Mouse (Mus musculus) testis, adult 2 months (tissue): Measurements from ENCODE around the gene Slc2a3. TPM values are rescaled to one million over a fixed set of nuclear protein-coding genes. Genes with fewer than 3 reads are reported as not detected.
"Not testable (repeated sequence)": the region's sequence is repeated elsewhere in the genome, so short reads cannot be mapped to it uniquely, and the experiment has no call there.

Experiments
- H3K27ac ChIP-seq: fragments of 200-500 bp; 2 replicates; pipeline ENCODE4 v1.5.1; 2012; ENCODE audit warnings: low read depth, low read length; ENCODE audit not compliant: control insufficient read depth, insufficient read depth
- H3K27me3 ChIP-seq: fragments of 200-500 bp; 2 replicates; pipeline ENCODE4 v1.6.1; 2012; ENCODE audit warnings: mild to moderate bottlenecking, low read length, moderate library complexity; ENCODE audit not compliant: control insufficient read depth, insufficient read depth
- H3K36me3 ChIP-seq: fragments of 200-500 bp; 2 replicates; pipeline ENCODE4 v1.6.1; 2012; ENCODE audit warnings: mild to moderate bottlenecking, low read length; ENCODE audit not compliant: control insufficient read depth, insufficient read depth
- H3K4me1 ChIP-seq: fragments of 200-500 bp; 2 replicates; pipeline ENCODE4 v1.6.1; 2012; ENCODE audit warnings: low read length; ENCODE audit not compliant: control insufficient read depth, insufficient read depth
- H3K4me3 ChIP-seq: fragments of 200-500 bp; 2 replicates; pipeline ENCODE4 v1.5.1; 2012; ENCODE audit warnings: low read depth, mild to moderate bottlenecking, low read length, moderate library complexity, mixed read lengths; ENCODE audit not compliant: control insufficient read depth
- CTCF ChIP-seq: fragments of 200-500 bp; IDR thresholded peaks from 2 replicates; pipeline ENCODE4 v1.5.1; 2012; ENCODE audit warnings: low read depth, mild to moderate bottlenecking, inconsistent platforms, low read length, moderate library complexity; ENCODE audit not compliant: control insufficient read depth, insufficient read depth, insufficient replicate concordance
- POLR2A ChIP-seq: fragments of 200-500 bp; IDR thresholded peaks from 2 replicates; pipeline ENCODE4 v1.6.1; 2012; ENCODE audit warnings: low read depth, mild to moderate bottlenecking, inconsistent platforms, low read length, moderate library complexity; ENCODE audit not compliant: control insufficient read depth
- polyA plus RNA-seq: library from polyadenylated mRNA; depleted of rRNA; stranded (reverse); fragments of >200 nt; gene quantifications from 2 replicates; pipeline ENCODE4 v1.2.3, GENCODE M21; 2012

The Slc2a3 gene
- polyA plus RNA-seq, 1 experiment: 947 TPM

DNA sequence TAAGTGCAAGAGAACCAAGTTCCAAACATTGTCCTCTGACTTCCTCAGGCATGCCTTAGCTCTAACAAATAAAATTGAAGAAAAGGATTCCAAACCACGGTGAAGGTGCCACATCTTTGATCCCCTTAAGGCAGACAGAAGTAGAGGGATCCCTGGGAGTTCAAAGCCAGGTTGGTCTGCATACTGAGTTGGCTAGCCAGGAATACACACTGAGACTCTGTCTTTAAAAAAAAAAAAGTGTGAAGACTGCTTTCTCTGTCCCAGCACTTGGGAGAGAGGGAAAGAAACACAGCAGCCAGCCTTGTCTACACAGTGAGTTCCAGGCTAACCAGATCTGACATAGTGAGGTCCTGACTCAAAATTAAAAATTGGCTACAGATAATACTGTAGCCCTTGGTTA lies 97.7 kb downstream of the Slc2a3 start:
- Histone ChIP-seq H3K4me3 (no peak overlapping the region), H3K27me3 (no peaks in the 10 kb centered on the region), H3K4me1 (peaks cover 2% of the 10 kb centered on the region; the same call in 1 of the 2 replicates), H3K36me3 (no peaks in the 10 kb centered on the region), H3K27ac (no peak overlapping the region)
- no peak for TF ChIP-seq POLR2A
- TF ChIP-seq CTCF: no peak

- no peak overlapping the region for H3K27ac ChIP-seq
- peaks cover 2% of the 10 kb centered on the region; the same call in 1 of the 2 replicates for H3K4me1 ChIP-seq
- no peaks in the 10 kb centered on the region for H3K36me3 ChIP-seq
- TF ChIP-seq CTCF: no peak
- no peak for TF ChIP-seq POLR2A
- H3K27me3 ChIP-seq: no peaks in the 10 kb centered on the region
- H3K4me3 ChIP-seq: no peak overlapping the region
Observed at GRCm38 (mm10) chr6:122703251-122703650, 98.2 kb downstream of the Slc2a3 start.

GRCm38 (mm10) chr6:122702480-122703124 lies 98.8 kb downstream of the Slc2a3 start:
- Histone ChIP-seq H3K27ac (no peak overlapping the region), H3K27me3 (no peaks in the 10 kb centered on the region), H3K4me1 (peaks cover 2% of the 10 kb centered on the region; the same call in 1 of the 2 replicates), H3K4me3 (peak overlapping the region; percentile 52), H3K36me3 (no peaks in the 10 kb centered on the region)
- no peak for TF ChIP-seq CTCF
- TF ChIP-seq POLR2A: no peak

DNA sequence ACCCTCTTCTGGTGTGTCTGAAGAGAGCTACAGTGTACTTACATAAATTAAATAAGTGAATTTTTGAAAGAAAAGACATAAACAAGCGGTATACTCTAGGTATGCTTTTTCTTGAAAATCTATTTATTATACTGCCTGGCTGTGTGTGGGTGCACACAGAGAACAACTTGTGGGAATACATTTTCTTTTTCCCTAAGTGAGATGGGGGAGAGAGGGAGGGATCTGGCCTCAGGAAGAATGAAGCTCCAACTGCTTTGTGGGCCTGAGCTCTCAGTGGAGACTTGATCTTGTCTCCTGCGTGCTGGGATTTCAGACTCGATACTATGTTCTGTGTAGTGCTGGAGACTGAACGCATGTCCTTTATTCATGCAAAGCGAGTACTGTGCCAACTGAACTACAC lies 99.6 kb downstream of the Slc2a3 start:
- H3K4me1 ChIP-seq: peaks cover 2% of the 10 kb centered on the region; the same call in 1 of the 2 replicates
- no peaks in the 10 kb centered on the region for H3K36me3 ChIP-seq
- H3K27ac ChIP-seq: no peak overlapping the region
- no peak for TF ChIP-seq CTCF
- TF ChIP-seq POLR2A: no peak
- no peak overlapping the region for H3K4me3 ChIP-seq
- no peaks in the 10 kb centered on the region for H3K27me3 ChIP-seq

GRCm38 (mm10) chr6:122699628-122700027 lies 101.8 kb downstream of the Slc2a3 start:
- not testable (repeated sequence) for H3K27ac ChIP-seq, H3K36me3 ChIP-seq, H3K27me3 ChIP-seq, H3K4me1 ChIP-seq, H3K4me3 ChIP-seq

- TF ChIP-seq CTCF: no peak
- Histone ChIP-seq H3K27me3 (no peaks in the 10 kb centered on the region), H3K27ac (no peak overlapping the region), H3K4me1 (no peaks in the 10 kb centered on the region), H3K36me3 (no peaks in the 10 kb centered on the region), H3K4me3 (no peak overlapping the region)
Observed at GRCm38 (mm10) chr6:122695398-122695797, 106.0 kb downstream of the Slc2a3 start.

DNA sequence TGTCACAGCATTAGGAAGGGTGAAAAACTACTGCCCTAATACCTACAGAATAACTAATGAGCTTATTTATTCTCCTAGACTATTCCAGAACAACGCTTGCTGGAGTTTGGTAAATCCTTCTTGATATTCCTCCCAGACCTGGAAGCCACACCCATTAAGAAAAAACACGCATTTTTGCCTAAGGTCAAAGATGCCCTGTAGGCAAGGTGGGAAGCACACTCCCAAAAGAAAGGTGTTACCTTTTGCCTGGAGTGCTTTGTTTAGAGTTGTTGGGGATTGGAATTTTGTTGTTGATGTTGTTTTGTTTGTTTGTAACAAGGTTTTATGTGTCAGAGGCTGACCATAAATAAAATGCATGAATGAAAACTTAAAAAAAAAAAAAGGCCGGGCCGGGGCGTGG lies 111.4 kb downstream of the Slc2a3 start:
- Histone ChIP-seq H3K36me3 (no peaks in the 10 kb centered on the region), H3K27me3 (no peaks in the 10 kb centered on the region), H3K4me3 (no peak overlapping the region), H3K27ac (no peak overlapping the region), H3K4me1 (peaks cover 3% of the 10 kb centered on the region)
- TF ChIP-seq POLR2A (no peak), CTCF (no peak)

DNA sequence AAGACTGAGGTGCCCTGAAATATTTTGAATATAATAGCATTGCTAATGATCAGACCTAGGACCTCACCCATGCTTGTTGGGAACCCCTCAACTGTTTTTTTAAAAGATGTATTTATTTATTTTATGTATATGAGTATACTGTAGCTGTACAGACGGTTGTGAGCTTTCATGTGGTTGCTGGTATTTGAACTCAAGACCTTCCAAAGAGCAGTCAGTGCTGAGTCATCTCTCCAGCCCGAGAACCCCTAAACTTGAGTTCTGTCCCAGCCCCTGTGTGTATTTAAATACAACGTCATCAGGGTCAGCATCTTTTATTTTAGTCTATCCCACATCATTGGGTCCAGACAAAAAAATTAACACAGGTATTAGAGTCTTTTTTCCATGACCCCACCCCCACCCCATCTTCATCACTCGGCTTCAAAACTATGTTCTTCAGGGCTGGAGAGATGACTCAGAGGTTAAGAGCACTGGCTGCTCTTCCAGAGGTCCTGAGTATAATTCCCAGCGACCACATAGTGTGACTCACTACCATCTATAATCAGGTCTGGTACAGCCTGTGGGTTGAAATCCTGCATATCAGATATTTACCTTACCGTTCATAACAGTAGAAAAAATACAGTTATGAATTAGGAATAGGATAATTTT lies 111.9 kb downstream of the Slc2a3 start:
- TF ChIP-seq CTCF: no peak
- TF ChIP-seq POLR2A: no peak
- H3K27me3 ChIP-seq: no peaks in the 10 kb centered on the region

More for the DNA sequence above, 111.9 kb downstream of the Slc2a3 start:
- H3K27ac ChIP-seq: no peak overlapping the region
- no peak overlapping the region for H3K4me3 ChIP-seq
- H3K36me3 ChIP-seq: no peaks in the 10 kb centered on the region
- H3K4me1 ChIP-seq: peaks cover 3% of the 10 kb centered on the region
